Mouse (Mus musculus): ENCODE data around the gene Pxdn. TPM values are rescaled to one million over a fixed set of nuclear protein-coding genes. Genes with fewer than 3 reads are reported as not detected.

The Pxdn gene
- total RNA-seq, 2 experiments from 2014 or later, result 62.2 to 65.1 TPM

DNA sequence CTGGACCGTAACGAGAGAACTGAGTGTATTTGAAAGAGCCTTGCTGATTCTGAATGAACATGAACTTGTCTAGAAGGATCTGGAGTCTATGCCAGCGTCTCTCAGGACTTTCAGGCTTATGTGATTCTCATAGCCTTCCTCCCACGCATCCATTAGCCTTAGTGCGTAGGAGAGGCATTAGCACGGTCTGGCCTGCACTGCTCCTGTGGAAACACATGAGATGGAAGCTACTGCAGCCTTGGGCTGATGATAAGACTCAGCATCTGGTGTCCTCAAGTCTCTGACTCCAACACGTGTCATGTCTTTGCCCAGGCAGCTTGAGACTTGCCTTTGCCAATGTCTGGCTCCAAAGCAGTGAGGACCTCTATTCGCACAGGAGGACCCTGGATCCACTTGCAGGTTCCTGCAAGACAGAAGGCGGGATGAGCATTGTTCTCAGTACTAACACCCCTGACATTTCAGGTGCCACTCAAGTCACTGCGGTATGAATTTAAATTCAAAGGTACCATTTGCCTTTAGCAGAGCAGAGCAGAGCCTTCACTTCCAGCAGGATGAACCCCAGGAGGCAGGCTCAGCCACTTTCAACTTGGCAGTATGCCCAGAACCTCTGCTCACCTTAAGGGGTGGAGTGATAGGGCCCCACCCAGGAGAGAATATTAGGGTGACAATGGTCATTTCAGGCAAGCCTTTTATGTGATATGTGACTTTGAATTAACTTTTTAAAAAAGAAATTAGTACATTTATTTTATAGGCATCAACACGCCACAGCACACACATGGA is 117.5 kb downstream of the Pxdn start:
- intact Hi-C loops (cut with DNase I), result loop anchor here (5.0 kb wide), 1 partner anchor 142 kb away; no protein-coding TSS in a partner anchor

DNA sequence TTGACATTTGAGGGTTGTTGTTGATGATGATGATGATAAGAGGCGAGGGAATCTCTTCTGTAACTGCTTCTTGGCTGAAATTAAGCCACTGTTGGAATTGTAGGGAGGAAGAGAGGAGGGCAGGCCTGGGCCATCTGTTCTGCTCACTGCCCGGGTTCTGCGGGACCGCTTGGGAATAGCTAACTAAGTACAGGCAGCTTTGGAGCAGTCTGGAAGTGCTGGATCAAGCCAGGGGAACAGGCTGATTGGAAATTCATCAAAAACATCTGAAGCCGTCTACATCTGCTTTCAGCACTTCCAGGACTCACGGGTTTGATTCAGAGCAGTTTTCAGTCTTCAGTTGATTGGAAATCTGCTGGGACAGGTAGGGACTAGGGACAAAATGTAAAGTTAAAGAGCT is 120.6 kb downstream of the Pxdn start:
- no peak for DNase-seq (ENCODE audit: low spot score)
- intact Hi-C loops (cut with DNase I), result no loop called here

More for the DNA sequence above, 117.5 kb downstream of the Pxdn start:
- no peak for DNase-seq (ENCODE audit: low spot score)

DNA sequence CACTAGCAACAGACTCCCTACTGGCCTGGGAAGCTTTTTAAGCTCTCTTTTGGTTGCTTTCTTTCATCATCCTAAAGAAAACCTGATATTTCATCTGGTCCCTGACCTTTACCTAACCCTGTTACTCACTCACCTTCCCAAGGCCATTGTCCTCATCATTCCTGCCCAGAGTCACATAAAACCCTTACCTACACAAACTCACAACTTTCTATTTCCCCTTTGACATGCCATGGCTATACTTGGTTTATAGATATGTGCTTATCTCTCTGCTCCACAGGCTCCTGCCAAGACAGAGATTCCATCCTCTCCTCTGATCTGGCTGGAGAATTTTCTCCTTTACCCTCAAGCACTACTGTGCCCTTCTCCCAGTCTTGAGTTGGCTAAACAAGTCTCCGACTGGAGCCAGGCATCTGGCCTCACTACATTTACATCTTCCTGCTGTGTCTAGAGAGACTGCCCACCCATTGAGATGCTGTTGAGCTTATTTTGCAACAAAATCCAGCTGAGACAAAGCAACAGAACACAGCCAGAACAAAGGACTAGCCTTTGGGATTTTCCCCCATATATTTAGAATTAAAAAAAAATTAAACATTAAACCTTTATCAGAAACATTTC is 124.2 kb downstream of the Pxdn start:
- intact Hi-C loops (cut with DNase I), result no loop called here
- no peak for DNase-seq (ENCODE audit: low spot score)

DNA sequence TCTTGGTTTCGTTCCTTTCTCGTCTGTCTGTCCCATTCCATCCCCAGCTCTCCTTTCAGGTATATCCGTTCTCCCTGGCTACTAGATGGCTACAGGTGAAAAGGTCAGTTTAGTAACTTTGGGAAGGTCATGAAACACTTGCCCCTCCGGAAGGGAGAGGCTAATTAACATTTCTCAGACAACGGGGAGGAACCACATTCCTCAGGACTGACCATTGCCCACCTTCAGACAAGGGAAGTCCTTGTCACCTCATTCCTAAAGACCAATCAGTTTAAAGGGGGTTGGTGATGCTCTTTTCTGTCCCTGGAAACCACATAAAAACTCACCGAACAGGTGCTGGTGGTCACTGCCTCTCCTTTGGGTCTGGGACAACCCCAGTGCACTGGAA is 124.7 kb downstream of the Pxdn start:
- DNase-seq (ENCODE audit: low spot score), result no peak
- intact Hi-C loops (cut with DNase I), result no loop called here

Other genes starting within 250 kb of the Pxdn start
- not detected for gene Tpo, start 195.0 kb downstream of the Pxdn start, total RNA-seq (2021)